Mouse (Mus musculus) intestine, embryonic 15.5 days (tissue): ENCODE results near the gene Adcy9. TPM values are rescaled to one million over a fixed set of nuclear protein-coding genes. Genes with fewer than 3 reads are reported as not detected.
A peak's percentile ranks its signal among the peaks of the same experiment; 100 is the strongest.

Source experiments
- ATAC-seq: fragments of 200-750 bp; cut with Nextera tagmentation; 2 replicates; pipeline ENCODE4 v1.8.0; 2017; ENCODE audit warnings: moderate TSS enrichment, moderate library complexity
- H3K27ac ChIP-seq: fragments of 300-500 bp; sonication (generic); 2 replicates; pipeline ENCODE4 v1.5.1; 2015; ENCODE audit warnings: mild to moderate bottlenecking, inconsistent platforms
- H3K27me3 ChIP-seq: fragments of 300-500 bp; sonication (generic); replicated peaks from 2 replicates; pipeline ENCODE4 v1.6.1; 2015; ENCODE audit warnings: inconsistent platforms
- H3K36me3 ChIP-seq: fragments of 300-500 bp; sonication (generic); 2 replicates; pipeline ENCODE4 v1.6.1; 2015; ENCODE audit warnings: inconsistent platforms
- H3K4me1 ChIP-seq: fragments of 300-500 bp; sonication (generic); replicated peaks from 2 replicates; pipeline ENCODE4 v1.6.1; 2015; ENCODE audit warnings: inconsistent platforms
- H3K4me2 ChIP-seq: fragments of 300-500 bp; sonication (generic); replicated peaks from 2 replicates; pipeline ENCODE4 v1.6.1; 2015; ENCODE audit warnings: mild to moderate bottlenecking, inconsistent platforms
- H3K4me3 ChIP-seq: fragments of 300-500 bp; sonication (generic); replicated peaks from 2 replicates; pipeline ENCODE4 v1.5.1; 2015; ENCODE audit warnings: inconsistent platforms
- H3K9ac ChIP-seq: fragments of 300-500 bp; sonication (generic); 2 replicates; pipeline ENCODE4 v1.6.1; 2015; ENCODE audit warnings: inconsistent platforms
- H3K9me3 ChIP-seq: fragments of 300-500 bp; sonication (generic); 2 replicates; pipeline ENCODE4 v1.6.1; 2016; ENCODE audit warnings: inconsistent platforms
- WGBS: fragments of 180-500 bp; shearing (Covaris S2); methylation state at CpG from one replicate; pipeline ENCODE4 v1.1.7; 2015; 5-methylcytosine and 5-hydroxymethylcytosine counted together
- polyA plus RNA-seq: library from polyadenylated mRNA; unstranded; fragments of >200 nt; fragmentation: Nextera tagmentation; extraction: Ambion mirVana; gene quantifications from 2 replicates; pipeline ENCODE4 v1.2.1, GENCODE M21; 2015

Adcy9 gene
- polyA plus RNA-seq, 1 experiment from 2014 or later: 1.5 TPM

DNA sequence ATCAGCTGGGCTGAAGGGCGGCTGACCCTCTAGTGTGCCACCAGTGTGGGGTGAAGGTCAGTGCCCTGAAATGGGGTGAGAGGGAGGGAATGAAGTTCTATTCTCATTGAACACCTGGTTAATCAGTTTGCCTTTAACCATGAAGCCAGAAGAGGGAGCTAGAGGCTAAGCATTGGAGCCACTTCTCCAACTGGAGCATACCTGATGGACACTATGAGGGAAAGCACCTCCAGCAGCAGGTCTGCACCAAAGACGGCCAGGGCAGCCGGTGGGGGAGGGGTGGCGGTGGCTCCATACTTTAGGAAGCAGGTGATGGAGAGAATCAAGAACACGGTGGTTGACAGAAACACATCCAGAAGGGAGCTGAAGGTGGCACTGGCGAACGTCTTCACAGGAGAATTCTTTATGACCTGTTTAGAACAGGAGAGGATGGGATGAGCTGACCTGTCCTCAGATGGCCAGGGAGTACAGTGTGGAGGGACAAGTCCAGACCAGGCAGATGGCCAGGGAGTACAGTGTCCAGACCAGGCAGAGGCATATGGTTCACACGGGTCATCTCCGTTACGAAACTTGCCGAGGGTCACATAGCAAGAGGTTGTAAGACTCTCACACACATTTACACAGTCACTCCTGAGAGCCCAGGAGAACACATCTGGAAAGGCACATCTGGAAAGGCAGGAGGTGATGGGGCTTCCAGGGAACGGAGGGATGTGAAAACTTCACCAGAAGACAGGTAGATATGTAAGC lies 115.9 kb downstream of the Adcy9 start:
- H3K36me3 ChIP-seq: 0 out of 2 replicates have a peak, but pooled peaks cover 2% of the 10 kb centered on the region
- ATAC-seq: peak; percentile 56
- 65% methylated on average over 12 of the region's 12 CpGs for WGBS

DNA sequence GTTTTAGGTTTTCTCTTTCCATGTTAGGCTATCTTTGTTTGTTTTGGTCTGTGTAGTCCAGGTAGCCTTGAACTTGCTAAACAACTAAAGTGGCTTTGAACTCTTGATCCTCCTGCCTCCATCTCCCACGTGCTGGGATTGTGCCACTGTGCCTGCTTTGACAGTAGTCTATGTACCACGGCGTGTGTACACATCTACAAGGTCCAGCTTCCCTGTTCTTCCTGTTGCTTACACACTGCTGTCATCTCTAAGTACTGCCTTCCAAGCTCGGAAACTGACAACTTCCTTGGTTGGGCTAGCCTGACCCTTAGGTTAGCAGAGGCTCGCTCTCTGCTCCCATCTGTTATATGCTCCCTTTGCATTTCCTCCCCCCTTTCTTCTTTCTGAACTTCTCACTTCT lies 116.7 kb downstream of the Adcy9 start:
- Histone ChIP-seq H3K27ac (no peak overlapping the region), H3K27me3 (no peaks in the 10 kb centered on the region), H3K36me3 (0 out of 2 replicates have a peak, but pooled peaks cover 2% of the 10 kb centered on the region), H3K9me3 (no peaks in the 10 kb centered on the region), H3K9ac (no peak overlapping the region), H3K4me2 (no peak overlapping the region), H3K4me1 (no peaks in the 10 kb centered on the region), H3K4me3 (no peak overlapping the region)
- ATAC-seq: no peak
- 75% methylated on average over 5 of the region's 5 CpGs for WGBS

More for the DNA sequence above, 115.9 kb downstream of the Adcy9 start:
- Histone ChIP-seq H3K9ac (no peak overlapping the region), H3K4me2 (no peak overlapping the region), H3K9me3 (no peaks in the 10 kb centered on the region), H3K27ac (no peak overlapping the region), H3K4me3 (no peak overlapping the region), H3K4me1 (no peaks in the 10 kb centered on the region), H3K27me3 (no peaks in the 10 kb centered on the region)

DNA sequence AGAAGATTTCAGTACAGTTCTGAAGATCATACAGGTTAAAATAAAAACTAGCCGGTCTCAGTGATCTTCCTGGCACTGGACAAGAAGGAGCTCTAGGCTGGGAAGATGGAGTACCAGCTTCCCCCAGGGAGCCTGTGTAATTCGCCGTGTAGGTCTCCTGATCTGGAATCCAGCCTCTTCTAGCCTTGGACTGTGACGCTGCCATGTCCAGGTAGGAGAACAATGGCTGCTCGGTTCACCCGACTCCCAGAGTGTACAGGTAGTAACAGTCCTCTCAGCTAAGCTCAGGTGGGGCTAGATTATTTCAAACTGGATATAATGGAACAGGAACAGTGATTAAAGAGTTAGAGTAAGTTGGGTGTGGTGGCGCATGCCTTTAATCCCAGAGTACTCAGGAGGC lies 120.0 kb downstream of the Adcy9 start:
- H3K4me2 ChIP-seq: no peak overlapping the region
- ATAC-seq: no peak
- H3K36me3 ChIP-seq: 0 out of 2 replicates have a peak, but pooled peaks cover 2% of the 10 kb centered on the region
- no peaks in the 10 kb centered on the region for H3K27me3 ChIP-seq
- H3K9me3 ChIP-seq: no peaks in the 10 kb centered on the region
- H3K4me3 ChIP-seq: no peak overlapping the region
- no peaks in the 10 kb centered on the region for H3K4me1 ChIP-seq
- no peak overlapping the region for H3K9ac ChIP-seq
- 92% methylated on average over 7 of the region's 7 CpGs for WGBS
- no peak overlapping the region for H3K27ac ChIP-seq

DNA sequence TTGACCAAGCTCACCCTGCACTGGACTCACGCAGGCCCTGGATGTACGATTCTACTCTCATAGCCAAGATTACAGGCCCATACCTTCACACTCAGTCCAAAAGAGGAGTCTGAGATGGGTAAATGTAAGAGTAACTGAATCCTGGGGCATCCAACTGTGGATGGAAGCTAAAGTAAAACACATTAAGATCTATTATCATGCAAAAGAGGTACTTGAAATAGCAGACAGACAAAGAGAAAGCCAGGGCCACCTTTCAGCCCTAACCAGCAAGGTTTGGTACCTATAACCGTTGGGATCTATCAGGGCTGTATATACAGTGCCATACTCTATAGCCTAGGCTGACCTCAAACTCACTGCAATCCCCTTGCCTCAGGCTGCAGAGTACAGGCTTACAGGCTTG lies 127.0 kb downstream of the Adcy9 start:
- no peaks in the 10 kb centered on the region for H3K36me3 ChIP-seq
- no peaks in the 10 kb centered on the region for H3K9me3 ChIP-seq
- no peaks in the 10 kb centered on the region for H3K27me3 ChIP-seq
- H3K4me1 ChIP-seq: no peaks in the 10 kb centered on the region
- no peak overlapping the region for H3K4me2 ChIP-seq
- no peak overlapping the region for H3K4me3 ChIP-seq
- ATAC-seq: no peak
- no peak overlapping the region for H3K9ac ChIP-seq
- H3K27ac ChIP-seq: no peak overlapping the region
- WGBS: 89% methylated on average over 3 of the region's 3 CpGs

DNA sequence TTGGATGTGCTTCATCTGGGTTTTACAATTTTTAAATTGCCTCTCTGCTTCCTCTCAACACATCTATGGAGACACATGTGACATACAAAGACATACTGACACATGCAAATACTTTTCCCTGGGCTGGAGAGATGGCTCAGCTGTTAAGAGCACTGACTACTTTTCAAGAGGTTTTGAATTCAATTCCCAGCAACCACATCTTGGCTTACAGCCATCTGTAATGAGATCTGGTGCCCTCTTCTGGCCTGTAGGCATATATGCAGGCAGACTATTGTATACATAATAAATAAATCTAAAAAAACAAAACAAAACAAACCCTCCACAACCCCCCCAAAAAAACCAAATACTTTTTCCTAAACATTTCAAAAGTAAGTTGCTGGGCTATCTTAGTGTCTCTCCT lies 130.8 kb downstream of the Adcy9 start:
- Histone ChIP-seq H3K36me3 (no peaks in the 10 kb centered on the region), H3K4me3 (no peak overlapping the region), H3K9me3 (no peaks in the 10 kb centered on the region), H3K27me3 (no peaks in the 10 kb centered on the region), H3K9ac (no peak overlapping the region), H3K4me1 (no peaks in the 10 kb centered on the region), H3K27ac (no peak overlapping the region), H3K4me2 (no peak overlapping the region)
- ATAC-seq: no peak

DNA sequence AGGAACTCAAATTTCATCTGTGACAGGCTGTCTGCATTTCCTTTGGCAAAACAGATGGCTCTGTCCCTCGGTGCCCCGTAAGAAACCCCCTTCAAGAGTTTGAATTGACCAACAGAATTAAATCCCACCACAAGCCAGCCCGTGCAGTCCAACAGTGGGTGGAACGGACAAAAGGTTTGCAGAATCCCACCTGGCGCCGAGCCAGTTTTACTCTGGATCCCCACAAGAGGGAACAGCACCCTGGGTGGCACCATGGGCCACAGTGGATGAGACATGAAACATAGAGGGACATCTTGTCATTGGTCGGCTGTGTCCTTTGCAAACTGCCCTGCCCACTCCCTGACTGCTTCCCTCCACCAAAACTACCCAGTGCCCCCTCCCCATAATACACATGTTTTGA lies 133.7 kb downstream of the Adcy9 start:
- H3K9ac ChIP-seq: no peak overlapping the region
- WGBS: 84% methylated on average over 7 of the region's 7 CpGs
- H3K4me2 ChIP-seq: no peak overlapping the region
- H3K27me3 ChIP-seq: no peaks in the 10 kb centered on the region
- H3K4me3 ChIP-seq: no peak overlapping the region
- no peaks in the 10 kb centered on the region for H3K36me3 ChIP-seq
- H3K4me1 ChIP-seq: no peaks in the 10 kb centered on the region
- no peak for ATAC-seq
- H3K9me3 ChIP-seq: no peaks in the 10 kb centered on the region
- H3K27ac ChIP-seq: no peak overlapping the region

DNA sequence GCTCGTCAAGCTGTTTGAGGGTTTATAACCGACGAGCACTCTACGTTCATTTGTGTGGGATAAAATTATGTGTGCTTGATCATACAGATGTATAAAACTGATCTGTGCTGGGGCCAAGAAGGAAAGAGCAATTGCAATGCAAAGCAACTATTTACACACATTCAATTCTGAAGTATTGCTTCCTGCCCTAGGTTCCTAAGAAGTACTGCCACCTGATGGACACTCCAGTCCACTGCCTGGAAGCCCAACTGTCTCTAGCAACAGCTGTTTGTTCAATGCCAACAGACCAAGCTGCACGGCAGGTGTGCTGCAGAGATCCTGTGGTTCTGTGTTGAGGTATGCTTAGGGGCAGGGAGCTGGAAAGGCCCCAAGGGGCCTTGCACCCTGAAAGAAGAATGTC lies 135.0 kb downstream of the Adcy9 start:
- Histone ChIP-seq H3K9me3 (no peaks in the 10 kb centered on the region), H3K27me3 (no peaks in the 10 kb centered on the region), H3K36me3 (no peaks in the 10 kb centered on the region), H3K4me1 (no peaks in the 10 kb centered on the region), H3K4me2 (no peak overlapping the region), H3K27ac (no peak overlapping the region), H3K4me3 (no peak overlapping the region), H3K9ac (no peak overlapping the region)
- 62% methylated on average over 5 of the region's 5 CpGs for WGBS
- peak; percentile 41; the same call in 1 of the 2 replicates for ATAC-seq

DNA sequence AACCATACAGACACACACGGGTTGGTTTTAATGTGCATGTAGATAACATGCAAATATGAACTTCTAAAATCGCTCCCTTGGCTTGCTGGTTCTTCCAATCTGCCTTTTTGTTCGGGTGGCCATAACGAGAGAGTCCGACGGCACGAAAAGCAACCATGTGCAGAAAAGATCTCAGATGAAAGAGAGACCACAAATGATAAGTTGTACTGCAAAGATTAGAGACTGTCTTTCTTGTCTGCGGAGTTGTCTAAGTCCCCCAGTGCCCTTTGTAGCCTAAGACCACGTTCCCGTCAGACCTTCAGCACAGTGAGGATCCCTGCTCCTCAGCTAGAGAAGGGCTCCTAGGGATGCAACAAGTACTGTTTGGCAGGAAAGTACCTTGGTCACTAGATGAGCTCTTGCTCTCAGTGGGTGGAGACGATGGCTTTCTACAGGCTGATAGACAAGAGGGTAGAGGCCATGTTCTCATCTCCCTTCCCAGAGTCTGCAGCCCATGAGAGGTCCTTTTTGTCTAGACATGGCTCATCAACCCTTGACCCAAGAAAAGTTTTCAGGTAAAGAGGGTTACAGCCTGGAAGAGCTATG lies 136.9 kb downstream of the Adcy9 start:
- Histone ChIP-seq H3K9me3 (no peaks in the 10 kb centered on the region), H3K36me3 (no peaks in the 10 kb centered on the region), H3K4me1 (no peaks in the 10 kb centered on the region), H3K4me2 (no peak overlapping the region), H3K9ac (no peak overlapping the region), H3K27me3 (no peaks in the 10 kb centered on the region), H3K4me3 (no peak overlapping the region), H3K27ac (no peak overlapping the region)
- 88% methylated on average over 11 of the region's 11 CpGs for WGBS
- no peak for ATAC-seq

DNA sequence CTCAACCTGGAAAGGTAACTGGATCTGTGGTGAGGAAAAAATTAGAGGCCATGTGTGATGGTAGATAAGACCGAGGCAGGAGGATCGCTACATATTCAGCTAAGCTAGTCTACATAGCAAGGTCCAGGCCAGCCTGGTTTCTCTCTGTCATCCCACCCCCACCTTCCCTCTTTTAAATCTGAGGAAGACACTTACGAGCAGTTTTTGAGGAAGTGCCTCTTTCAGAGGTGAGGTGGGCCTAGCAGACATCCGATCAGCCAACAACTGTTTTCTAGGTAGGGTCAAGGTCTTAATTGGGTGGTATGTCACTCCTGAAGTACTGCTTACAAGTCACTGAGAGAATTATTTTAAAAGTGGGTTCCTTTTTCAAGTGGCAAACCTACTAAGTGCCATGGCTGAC lies 138.8 kb downstream of the Adcy9 start:
- no peaks in the 10 kb centered on the region; the same call in 1 of the 2 replicates for H3K4me1 ChIP-seq
- no peak for ATAC-seq
- H3K9me3 ChIP-seq: no peaks in the 10 kb centered on the region
- H3K4me2 ChIP-seq: no peak overlapping the region
- no peak overlapping the region for H3K27ac ChIP-seq
- H3K9ac ChIP-seq: no peak overlapping the region
- H3K27me3 ChIP-seq: no peaks in the 10 kb centered on the region
- H3K4me3 ChIP-seq: no peak overlapping the region
- WGBS: 85% methylated on average over 4 of the region's 4 CpGs
- H3K36me3 ChIP-seq: no peaks in the 10 kb centered on the region

DNA sequence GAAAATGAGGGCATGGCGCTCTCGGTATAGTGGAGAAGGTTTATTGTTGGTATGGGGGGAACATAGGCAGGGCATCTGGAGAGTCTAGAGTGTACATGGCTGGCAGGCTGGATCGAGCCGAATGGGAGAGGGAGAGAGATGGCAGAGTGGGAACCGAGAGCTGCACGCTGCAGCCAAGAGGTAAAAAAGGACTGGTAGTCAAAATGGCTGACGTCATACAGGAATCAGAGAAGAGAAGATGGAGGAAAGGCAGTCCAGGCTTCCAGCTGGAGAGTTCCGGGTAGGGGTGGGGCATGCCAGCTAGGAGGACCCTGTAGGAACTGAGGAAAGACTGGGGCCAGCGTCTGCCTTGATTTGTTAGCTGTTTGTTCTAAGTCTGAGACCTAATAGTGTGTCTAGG lies 139.3 kb downstream of the Adcy9 start:
- Histone ChIP-seq H3K4me2 (no peak overlapping the region), H3K36me3 (no peaks in the 10 kb centered on the region), H3K27me3 (no peaks in the 10 kb centered on the region), H3K9ac (no peak overlapping the region), H3K4me3 (no peak overlapping the region), H3K4me1 (no peaks in the 10 kb centered on the region; the same call in 1 of the 2 replicates), H3K27ac (no peak overlapping the region), H3K9me3 (no peaks in the 10 kb centered on the region)
- no peak for ATAC-seq
- WGBS: 82% methylated on average over 9 of the region's 9 CpGs

DNA sequence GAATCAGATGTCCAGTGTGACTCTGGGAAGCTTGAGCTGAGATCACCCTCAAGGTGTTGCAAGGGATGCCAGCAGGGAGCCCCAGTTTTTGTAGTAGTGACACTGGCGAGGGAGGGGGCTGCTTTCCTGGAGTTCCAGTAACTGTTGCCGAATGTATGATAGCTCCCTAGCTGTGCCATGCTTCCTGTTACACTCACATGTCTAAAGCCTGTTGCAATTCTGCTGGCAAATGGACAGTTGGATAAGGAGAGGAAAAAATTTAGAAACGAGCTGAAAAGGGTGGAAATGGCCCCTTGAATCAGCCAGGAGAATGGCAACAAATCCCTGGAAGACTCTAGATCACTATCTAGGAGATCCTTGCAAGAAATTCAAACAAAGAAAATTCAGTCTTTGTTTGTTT lies 140.7 kb downstream of the Adcy9 start:
- H3K4me1 ChIP-seq: peaks cover 4% of the 10 kb centered on the region
- H3K9ac ChIP-seq: no peak overlapping the region
- no peaks in the 10 kb centered on the region for H3K27me3 ChIP-seq
- H3K9me3 ChIP-seq: no peaks in the 10 kb centered on the region
- no peak overlapping the region for H3K4me3 ChIP-seq
- no peak overlapping the region for H3K4me2 ChIP-seq
- no peak overlapping the region for H3K27ac ChIP-seq
- no peaks in the 10 kb centered on the region for H3K36me3 ChIP-seq
- no peak for ATAC-seq
- 60% methylated on average over 3 of the region's 3 CpGs for WGBS

DNA sequence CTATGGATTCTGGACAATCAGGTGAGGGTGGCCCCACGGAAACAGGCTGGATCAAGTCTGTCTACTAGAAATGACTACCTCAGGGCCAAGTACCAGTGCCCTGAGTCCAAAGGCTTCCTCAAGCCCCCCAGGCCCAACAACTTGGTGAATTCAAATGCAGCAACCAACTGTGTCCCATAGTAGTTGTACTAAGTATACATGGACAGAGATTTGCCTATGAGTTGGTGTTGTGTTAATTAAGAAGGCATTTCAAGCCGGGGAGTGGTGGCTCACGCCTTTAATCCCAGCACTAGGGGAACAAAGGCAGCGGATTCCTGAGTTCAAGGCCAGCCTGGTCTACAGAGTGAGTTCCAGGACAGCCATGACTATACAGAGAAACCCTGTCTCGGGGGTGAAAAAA lies 143.7 kb downstream of the Adcy9 start:
- no peak for ATAC-seq
- no peaks in the 10 kb centered on the region for H3K9me3 ChIP-seq
- no peaks in the 10 kb centered on the region for H3K36me3 ChIP-seq
- H3K4me1 ChIP-seq: peaks cover 15% of the 10 kb centered on the region
- H3K27me3 ChIP-seq: no peaks in the 10 kb centered on the region
- H3K4me2 ChIP-seq: no peak overlapping the region
- 88% methylated on average over 5 of the region's 5 CpGs for WGBS
- H3K27ac ChIP-seq: no peak overlapping the region
- no peak overlapping the region for H3K4me3 ChIP-seq
- no peak overlapping the region for H3K9ac ChIP-seq

DNA sequence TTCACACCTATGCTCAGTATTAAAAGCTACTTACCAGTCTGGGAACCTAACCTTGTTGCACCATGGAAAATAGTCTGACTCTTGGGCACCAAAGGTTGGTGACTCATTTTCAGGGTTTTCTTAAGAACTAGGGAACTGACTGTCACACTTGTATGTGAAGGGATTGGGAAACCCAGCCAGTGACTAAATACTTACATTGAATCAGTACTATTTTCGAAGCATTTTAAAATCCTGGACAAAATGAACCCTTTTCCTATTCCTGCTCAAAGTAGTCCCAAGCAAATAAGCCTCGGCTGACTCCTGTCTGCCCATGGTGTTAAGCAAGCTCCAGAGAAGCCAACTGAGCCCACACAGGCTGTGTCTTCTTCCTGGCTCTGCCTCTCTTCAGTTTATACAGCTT lies 144.1 kb downstream of the Adcy9 start:
- no peaks in the 10 kb centered on the region for H3K27me3 ChIP-seq
- ATAC-seq: no peak
- 72% methylated on average over 2 of the region's 2 CpGs for WGBS
- no peaks in the 10 kb centered on the region for H3K36me3 ChIP-seq
- H3K27ac ChIP-seq: no peak overlapping the region
- H3K4me3 ChIP-seq: no peak overlapping the region
- no peaks in the 10 kb centered on the region for H3K9me3 ChIP-seq
- peaks cover 18% of the 10 kb centered on the region for H3K4me1 ChIP-seq
- no peak overlapping the region for H3K4me2 ChIP-seq
- H3K9ac ChIP-seq: no peak overlapping the region
